Mouse (Mus musculus) kidney, adult 2 months (tissue): ENCODE measurements around the gene Oas1c.

Experiments
- CTCF ChIP-seq: fragments of 200-500 bp; conservative IDR thresholded peaks from 2 replicates; pipeline ENCODE4 v1.5.1; 2011; ENCODE audit warnings: low read depth, mild to moderate bottlenecking, control low read depth, low read length, moderate library complexity, mixed read lengths; ENCODE audit not compliant: insufficient read depth, insufficient read length
- POLR2A ChIP-seq: fragments of 200-500 bp; IDR thresholded peaks from one replicate; pipeline ENCODE4 v1.6.1; 2011; ENCODE audit warnings: low read depth, low read length, control low read depth

GRCm38 (mm10) chr5:120815949-120816348 lies 3.6 kb upstream of the Oas1c start:
- TF ChIP-seq CTCF, result peak; percentile 50
- no peak for TF ChIP-seq POLR2A
